Mouse (Mus musculus): ENCODE results near the gene Mcrip1.

Mcrip1 gene

DNA sequence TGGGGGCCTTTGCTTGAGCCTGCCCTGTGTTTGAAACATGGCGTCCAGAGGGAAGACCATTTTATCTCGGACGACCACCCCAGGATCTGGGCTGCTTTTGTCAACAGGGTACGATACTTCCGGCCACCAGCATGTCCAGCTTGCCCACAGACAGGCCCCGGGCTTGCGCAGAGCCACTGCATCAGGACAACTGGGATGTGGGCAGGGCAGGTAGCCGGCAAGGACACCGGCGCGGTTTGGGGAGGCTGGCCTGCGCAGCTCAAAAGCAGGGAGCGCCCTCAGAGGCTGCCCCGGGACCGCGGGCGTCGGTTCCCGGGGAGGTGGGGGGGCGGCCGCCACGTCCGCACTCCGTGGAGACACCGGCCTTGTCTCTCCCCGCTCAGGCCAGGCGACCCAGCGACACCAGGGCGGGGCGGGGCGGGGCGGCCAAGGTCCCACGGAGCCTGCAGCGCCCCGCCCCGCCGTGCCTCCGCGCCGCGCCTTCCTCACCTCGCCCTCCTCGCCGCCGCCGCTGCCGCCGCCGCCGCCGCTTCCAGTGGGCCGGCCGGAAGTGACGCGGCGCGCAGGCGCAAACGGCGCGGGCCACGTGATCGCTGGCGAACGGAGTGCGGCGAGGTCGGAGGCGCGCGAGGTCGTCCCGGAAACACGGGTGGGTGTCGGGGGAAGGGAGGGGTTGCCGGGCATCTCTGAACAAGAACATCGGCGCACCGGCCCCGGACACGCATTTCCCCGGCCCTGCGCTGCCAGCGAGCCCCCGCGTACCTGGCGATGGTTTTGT is at the start of gene Mcrip1:
Mcrip1 (minus strand) TSS at position 560 of the 778 bp plus-strand sequence.
- under 1% methylated on average over 86 of the region's 87 CpGs for WGBS

DNA sequence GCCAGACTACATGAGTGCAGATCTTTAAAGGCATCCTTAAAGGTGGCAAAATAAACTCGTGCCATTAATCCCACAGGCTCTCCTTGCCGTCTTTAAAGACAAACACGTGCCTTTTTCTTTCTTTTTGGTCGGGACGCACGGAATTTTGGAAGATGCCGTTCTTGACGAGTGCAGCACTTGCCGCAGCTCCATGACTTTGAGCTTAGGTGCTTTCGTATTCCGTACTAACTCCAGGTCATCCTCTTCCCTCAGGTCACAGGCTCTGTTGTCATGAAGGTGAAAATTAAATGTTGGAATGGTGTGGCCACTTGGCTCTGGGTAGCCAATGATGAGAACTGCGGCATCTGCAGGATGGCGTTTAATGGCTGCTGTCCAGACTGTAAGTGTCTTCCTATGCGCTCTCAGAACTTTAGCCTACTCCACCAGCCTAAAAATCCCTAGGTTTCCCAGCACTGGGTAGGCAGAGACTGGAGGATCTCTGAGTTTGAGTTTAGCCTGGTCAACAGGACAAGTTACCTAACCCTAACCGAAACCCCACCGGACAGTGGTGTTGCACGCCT is 49.5 kb upstream of the Mcrip1 start:
- WGBS, result 36% methylated on average over 17 of the region's 17 CpGs

DNA sequence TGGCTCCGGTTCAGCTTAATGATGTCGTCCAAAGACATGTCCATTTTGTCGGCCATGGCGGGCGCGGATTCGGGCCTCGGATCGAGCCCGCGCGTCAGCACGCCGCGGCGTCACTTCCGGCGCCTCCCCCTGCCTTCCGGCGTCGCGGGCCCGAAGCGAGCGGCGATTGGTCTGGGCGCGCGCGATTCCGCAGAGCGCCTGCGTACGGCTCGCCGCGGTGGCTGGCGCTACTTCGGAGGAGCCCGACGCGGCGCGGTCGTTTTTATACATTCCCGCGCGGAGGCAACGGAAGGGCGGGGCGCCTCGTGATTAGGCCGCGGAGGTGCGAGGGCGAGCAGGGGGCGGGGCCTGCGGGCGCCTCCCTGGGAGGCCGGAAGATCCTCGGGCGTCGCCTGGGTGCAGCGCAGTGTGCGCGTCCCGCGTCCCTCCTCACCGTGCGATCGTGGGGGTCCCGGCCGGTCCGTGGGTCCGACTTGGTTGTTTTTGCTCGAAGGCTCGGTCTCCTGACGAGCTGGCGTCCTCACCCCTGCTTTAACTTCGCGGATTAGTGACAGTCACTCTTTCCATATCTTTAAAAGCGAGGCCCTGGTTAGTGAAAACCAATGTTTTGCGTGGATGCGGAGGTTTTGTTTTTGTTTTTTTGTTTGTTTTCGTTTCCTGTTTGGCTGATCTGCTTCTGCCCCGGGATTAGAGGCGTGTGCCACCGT is 48.9 kb upstream of the Mcrip1 start, which contains the start of the genes Alyref and Anapc11:
Alyref (minus strand) TSS at position 83 of the 707 bp plus-strand sequence.
Anapc11 (plus strand) TSS at position 139 of the 707 bp plus-strand sequence.
- WGBS, result under 1% methylated on average over 88 of the region's 88 CpGs

DNA sequence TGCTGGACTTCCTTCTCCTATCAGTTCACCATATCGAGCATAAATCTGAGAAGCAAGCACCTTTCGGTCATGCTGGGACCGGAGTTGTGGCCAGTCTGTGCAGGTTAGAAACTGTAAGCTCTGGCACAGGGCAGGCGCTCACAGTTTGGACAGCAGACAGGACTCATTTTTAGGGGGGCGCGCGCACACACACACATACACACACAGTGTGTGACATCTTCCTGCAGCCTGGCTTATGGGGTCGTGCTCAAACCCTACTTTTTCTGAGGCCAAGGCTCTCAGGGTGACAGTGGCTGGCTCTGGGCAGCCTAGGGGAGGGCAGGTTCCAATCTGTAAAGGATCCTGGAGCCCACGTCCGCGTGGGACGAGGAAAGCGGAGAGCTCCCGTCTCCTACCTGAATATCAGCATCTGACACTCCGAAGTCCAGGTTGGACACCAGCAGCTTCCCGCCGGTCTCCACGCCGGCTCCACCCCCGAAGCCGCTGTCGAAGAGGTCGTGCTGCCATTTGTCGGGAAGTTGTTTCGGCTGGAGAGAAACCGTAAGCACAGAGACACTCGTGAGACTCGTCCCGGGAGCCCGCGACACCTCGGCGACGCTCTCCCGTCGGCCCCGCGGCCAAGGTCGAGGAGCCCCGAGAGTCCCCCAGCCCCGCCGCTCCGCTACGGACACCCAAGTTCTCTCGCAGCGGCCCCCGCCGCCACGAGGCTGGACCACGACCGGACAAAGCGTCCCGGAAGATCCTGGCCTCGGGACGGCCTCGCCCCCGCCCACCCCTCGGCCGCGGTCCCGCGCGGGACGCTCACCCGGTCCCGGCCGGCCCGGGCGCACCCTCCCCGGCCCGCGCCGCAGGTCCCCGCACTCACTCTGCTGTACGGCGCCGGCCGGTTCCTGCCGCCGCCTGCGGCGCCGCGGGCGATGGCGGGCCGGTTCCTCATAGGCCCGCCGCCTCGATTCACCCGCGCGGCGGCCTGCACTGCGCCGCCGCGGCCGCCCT is 48.0 kb upstream of the Mcrip1 start:
- 4% methylated on average over 97 of the region's 99 CpGs for WGBS

DNA sequence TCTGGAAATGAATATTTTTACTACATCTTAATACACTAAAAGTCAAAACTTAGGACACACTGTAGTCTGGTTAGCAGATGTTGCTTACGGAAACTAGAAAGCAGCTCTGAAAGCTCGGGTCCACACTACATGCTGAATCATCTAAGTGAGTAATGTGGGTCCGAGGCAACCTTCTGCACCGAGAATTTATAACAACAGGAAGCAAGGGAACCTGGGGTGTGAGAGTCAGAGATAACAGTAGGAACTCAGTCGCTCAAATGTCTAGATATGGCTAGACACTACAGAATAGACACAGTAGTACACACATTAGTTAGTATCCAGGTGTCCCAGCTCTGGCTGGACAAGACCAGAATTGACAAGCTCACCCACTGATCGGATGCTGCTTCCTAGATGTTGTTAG is 39.0 kb upstream of the Mcrip1 start:
- WGBS, result 84% methylated on average over 6 of the region's 6 CpGs

DNA sequence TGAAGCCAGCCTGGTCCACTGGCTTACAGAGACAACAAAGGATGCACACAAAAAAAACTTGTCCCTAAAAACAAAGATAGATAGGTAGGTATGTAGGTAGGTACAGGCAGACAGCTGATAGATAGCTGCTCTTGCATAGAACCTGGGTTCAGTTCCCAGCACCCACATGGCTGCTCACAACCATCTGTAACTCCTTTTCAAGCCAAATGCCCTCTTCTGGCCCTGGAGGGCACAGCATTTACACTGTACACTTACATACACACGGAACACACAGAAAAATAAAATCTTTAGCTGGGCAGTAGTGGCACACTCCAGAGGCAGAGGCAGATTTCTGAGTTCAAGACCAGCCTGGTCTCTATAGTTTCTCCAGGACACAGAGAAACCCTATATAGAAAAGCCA is 34.4 kb upstream of the Mcrip1 start:
- WGBS, result 97% methylated on average over 1 of the region's 1 CpGs

DNA sequence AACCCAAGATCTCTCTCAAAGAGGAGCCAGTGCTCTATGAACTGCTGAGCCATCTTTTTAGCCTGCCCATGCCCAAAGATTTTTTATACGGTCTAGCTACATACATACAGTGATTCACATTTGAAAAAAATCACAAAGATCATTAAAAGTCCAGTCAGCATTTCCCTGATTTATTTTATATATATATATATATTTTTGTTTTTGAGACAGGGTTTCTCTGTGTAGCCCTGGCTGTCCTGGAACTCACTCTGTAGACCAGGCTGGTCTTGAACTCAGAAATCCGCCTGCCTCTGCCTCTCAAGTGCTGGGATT is 33.4 kb upstream of the Mcrip1 start:
- 90% methylated on average over 2 of the region's 2 CpGs for WGBS

DNA sequence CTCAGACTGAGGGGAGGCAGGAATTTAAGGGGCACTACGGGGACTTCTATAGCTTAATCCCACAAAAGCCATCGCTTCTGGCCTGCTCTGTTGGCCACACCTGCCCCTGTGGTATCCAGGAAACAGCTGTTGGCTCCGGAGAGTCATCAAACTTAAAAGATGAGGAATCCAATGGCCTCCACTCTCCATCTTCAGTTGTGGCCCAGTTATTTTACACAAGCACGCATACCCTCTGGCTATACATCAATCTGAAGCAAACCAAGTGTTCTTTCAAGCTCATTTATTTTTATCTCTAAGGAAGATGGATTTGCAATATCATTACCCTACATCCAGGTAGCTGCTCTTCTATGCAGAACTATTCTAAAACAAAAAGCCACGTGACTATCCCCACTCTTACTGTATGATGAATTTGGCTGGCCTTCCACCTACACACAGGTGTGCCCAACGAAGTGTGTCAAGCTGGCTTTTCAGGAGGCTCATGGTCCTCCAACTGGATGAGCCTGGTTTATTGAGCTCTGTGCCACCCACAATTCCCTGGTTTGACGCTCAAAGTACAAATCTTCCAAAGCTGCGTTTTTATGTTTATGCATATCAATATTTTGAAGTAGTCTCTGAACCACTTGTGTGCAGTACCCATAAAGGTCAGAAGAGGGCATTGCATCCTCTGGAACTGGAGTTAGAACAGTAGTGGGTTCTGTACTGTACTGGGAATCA is 32.9 kb upstream of the Mcrip1 start:
- WGBS, result 54% methylated on average over 8 of the region's 8 CpGs

DNA sequence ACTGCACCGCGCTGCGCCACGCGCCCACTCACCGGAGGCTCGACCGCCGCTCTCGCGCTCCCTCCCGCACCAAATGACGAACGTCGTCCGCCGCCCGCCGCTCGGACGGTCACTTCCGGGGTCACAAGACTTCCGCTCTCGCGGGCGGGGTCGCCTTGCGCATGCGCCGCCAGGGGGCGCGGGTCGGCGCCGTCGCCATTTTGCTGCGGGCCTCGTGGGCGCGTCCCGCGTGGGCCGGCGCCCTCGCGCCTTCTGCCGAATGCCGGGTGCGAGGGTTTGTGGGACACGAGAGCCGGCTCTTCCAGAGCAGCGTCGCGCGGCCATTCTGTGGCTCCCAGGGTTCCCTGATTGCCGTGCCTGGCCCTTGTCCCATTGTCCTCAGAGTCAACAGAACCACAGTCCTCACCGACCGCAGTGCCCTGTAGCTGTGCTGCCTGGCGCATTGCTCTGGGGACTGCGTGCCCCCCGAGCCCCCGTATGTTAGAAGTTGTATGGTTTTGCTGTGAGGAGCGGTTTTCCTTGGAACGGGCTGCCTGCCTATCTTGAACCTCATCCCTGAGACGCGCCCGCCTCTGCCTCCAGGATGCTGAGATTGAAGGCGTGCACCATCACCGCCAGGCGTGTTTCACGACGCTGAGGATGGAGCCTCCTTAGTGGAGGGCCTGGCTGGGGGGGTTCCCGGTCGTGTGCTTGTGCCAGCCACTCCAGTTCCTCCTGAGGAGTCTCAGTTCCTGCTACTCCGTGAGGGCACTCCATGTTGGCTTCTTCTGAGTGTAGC is 32.2 kb upstream of the Mcrip1 start, which contains the start of gene Arhgdia:
Arhgdia (minus strand) TSS at position 135 of the 778 bp plus-strand sequence.
- WGBS, result 1% methylated on average over 73 of the region's 75 CpGs

DNA sequence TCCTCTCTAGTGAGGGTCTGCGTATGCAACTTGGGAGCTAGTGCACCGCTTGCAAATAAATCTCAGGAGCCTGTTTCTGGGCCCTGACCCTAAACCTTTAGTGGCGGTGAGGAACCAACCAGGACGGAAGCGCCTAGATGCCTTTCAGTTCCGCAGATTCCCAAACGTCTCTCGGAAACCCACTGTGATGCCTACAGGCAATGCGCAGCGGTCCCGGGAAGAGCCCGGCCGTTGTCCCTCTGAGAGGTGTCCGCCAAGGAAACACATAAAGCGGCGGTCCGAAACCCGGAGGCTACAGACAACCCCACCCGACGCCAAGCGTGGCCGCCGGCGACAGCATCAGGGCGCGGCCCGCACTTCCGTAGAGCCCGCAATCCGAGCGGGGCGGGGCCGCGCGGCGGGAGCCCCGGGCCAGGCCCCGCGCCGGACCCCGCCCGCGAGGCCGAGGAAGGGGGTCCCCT is 31.4 kb upstream of the Mcrip1 start:
- WGBS, result under 1% methylated on average over 43 of the region's 44 CpGs

DNA sequence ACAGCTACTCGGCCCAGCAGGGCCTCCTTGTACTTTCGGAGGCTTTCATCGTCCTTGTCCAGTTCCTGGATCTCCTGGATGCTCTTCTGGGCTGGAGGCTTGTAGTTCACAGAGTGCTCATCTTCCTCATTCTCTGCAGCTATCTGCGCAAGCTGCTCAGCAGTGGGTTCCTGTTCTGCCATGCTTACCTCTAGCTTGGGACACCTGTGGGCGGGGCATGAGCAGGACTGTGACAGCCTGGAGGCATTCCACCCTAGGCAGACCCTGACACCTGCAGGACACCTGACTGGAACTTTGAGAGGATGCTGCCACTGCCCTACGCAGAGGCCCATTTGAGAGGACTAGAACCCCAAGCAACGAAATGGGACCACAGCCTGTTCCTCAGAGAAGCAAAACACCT is 30.7 kb upstream of the Mcrip1 start:
- 35% methylated on average over 7 of the region's 7 CpGs for WGBS

DNA sequence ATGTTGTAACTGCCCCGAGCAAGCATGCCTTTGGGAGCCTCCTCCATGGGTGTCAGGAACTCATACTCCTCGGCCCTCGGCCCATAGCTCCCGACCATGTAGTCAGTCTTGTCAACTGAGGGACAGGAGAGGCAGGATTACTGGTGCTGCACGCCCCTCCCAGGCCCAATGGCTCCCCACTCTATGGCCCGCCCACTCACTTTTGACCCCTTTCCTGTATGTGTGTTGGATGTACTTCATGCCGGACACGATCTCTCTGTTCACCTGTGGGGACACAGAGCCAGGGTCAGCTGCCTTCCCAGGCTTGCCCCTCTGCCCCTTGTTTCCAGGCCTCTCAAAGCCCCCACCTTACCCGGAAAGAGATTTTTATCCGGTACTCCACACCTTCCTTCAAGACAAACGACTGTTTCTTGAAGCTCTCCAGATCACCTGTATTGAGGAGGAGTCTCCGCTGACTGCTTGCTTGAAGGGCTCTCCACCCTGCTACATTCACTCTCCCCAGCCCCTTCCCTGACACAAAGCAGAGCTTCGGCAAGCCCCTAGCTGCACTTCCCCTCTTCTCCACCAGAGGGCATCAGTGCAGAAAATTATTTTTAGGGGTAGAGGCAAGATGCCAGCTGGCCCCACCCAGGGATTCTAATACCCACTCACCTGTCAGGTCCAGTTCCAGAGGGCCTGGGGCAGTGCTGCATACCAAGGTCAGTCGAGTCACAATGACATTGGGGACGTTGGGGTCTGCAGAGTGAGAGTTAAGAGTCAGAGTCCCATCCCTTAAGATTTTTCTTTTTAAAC is 30.0 kb upstream of the Mcrip1 start:
- 55% methylated on average over 15 of the region's 15 CpGs for WGBS

DNA sequence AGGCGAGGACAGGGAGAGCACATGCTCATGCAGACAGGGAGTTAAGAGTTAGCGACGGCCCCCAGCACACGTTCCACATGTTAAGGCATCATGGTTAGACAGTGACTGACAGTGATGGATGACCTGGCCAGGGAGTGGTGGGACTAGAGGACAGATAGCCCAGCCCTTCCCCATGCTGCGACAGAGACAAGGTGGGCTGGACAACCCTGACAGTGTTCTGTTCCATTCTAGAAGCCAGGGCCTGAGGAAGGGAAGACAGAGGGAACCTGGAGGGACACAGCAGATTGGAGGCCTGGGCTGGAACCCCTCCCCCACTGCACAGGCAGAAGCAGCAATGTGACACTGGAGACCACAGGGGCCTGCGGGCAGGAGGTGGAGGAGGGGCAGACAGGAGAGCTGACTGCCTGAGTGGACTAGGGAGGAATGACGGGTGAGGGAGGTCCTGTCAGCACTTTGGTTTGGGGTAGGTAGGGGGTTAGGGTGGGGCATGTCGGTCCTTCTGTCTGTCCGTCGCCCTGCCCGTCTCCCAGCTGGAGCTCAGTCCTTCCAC is 29.2 kb upstream of the Mcrip1 start:
- WGBS, result 86% methylated on average over 11 of the region's 11 CpGs

DNA sequence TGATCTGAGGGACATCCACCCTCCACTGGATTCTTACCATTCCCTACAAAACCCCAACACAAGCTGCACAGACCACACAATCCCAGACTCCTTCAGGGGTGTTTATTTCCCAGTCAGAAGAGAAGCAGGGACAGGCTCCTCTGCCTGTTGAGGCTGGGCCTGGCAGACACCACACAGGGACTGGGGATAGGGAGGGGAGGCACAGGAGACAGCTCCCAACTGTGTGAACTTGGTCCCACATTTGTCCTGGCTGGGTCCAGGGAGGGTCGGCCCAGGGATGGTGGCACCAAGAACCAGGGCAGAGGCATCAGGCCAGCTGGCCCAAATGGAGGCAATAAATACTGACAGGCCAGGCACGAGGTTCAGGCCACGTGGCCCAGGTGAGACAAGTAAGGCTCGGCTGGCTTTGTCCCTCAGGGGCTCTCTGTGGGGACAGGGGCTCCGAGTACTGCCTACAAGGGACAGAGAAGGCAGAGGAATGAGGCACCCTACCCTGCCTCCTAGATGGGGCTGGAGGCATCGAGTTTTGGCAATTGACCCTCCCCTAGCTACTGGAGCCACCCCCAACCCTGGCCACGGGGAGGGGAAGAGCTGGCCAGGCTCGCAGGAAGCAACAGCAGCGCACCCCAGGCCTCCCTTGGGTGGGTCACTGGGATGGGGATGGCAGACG is 28.6 kb upstream of the Mcrip1 start:
- 81% methylated on average over 10 of the region's 10 CpGs for WGBS

DNA sequence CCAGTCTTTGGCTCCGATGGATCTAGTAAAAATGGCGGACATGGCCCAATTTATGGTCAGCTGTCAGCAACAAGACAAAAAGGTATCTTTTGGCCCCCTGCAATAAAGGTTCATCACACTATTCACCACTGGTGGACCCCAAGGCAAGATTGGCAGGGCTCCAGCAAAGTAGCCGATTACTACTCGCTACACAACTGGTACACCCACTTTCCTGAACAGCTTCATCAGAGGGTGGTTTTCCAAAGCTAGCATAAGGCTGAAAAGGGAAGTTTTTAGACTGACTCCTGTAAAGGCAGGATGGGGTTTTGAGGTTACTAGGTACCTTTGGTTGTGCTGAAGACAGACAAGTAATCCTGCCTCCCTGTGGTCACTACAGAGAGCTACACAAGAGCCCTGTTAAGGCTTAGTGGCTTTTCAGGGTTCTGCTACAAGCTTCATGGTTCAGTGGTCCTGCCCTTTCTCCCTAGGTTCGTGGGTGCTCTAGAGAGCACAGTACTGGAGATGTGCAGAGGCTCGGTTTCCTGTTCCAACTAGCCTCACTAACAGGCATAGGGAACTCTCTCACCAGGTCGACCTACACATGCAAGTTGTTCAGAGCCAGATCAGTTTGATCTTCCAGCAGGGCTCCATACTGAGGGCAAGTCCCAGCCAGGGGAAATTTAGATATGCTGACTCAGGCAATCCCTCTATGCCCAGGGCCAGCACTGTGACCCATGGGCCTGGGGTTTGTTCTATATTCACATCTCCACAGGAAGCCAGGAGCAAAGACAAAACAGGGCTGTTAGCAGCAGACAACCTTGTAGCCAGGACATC is 27.9 kb upstream of the Mcrip1 start:
- 77% methylated on average over 7 of the region's 7 CpGs for WGBS

DNA sequence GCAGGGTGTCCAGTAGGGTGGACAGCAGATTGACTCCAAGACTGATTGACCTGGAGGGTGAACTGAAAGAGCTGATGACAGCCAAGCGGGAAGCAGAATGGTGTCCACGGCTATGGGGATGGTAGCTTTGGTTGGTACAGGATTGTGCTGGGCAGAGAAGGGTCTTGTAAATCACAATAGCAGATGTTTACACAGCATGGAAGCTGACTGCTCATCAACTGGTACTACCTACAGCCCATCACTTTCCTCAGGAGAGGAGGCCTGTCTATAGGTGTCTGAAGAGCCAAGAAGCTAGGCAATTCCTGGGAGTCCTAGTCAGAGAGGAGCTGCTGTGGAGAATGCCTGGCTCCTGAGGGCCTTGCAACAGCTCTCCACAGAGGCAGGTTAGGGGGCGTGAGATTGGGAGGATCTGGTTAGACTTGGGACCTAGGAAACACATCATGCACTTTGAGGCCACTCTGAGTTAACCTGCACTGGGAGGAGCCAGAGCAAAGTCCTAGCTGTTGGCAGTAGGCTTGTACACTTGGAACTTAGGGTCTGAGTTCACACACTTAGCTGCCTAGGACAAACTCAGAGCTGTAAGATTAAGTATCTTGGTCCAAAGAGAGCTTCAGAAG is 26.9 kb upstream of the Mcrip1 start:
- WGBS, result 84% methylated on average over 3 of the region's 3 CpGs

DNA sequence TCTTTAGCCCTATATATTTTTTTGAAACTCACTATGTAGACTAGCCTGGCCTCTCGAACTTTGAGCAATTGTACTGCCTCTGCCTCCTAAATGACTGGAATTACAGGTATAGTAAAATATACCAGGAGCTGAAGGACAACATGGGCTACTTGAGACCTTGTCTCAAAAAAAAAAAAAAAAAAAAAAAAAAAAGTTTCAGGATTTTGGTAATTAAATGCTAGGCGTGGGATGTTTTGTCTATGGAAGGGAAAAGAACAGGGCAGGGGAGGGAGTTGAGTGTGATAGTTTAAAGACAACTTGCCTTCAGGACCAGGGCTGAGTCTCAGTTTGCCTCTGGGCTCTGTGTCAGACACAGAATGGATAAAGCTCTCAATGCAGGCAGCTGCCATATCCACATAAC is 25.5 kb upstream of the Mcrip1 start:
- WGBS, result 68% methylated on average over 2 of the region's 2 CpGs

Data from cerebral cortex, adult 2 months (tissue).